Mouse (Mus musculus): ENCODE data around the gene Pdzd2.

Pdzd2 gene

GRCm38 (mm10) chr15:12318451-12318850 is 421.3 kb downstream of the Pdzd2 start:
- no peak for DNase-seq (ENCODE audit: low spot score in 2 of 2)

GRCm38 (mm10) chr15:12317290-12317689 is 422.4 kb downstream of the Pdzd2 start:
- no peak for DNase-seq (ENCODE audit: low spot score in 2 of 2)

- no peak for DNase-seq (ENCODE audit: low spot score in 2 of 2)
Measured at GRCm38 (mm10) chr15:12315996-12316395, 423.7 kb downstream of the Pdzd2 start.

GRCm38 (mm10) chr15:12314584-12314983 is 425.1 kb downstream of the Pdzd2 start:
- DNase-seq (ENCODE audit: low spot score in 2 of 2), result no peak

GRCm38 (mm10) chr15:12313255-12313654 is 426.5 kb downstream of the Pdzd2 start:
- DNase-seq (ENCODE audit: low spot score in 2 of 2), result no peak

- no peak for DNase-seq (ENCODE audit: low spot score in 2 of 2)
Measured at GRCm38 (mm10) chr15:12311465-12311864, 428.3 kb downstream of the Pdzd2 start.

GRCm38 (mm10) chr15:12310676-12311075 is 429.0 kb downstream of the Pdzd2 start:
- no peak for DNase-seq (ENCODE audit: low spot score in 2 of 2)
